Mouse (Mus musculus) embryo, embryonic 10 days (tissue): Measurements from ENCODE around the gene Ifrd2.
A peak's percentile ranks its signal among the peaks of the same experiment; 100 is the strongest.

Experiments
- DNase-seq: peaks from one replicate; pipeline ENCODE4 v3.0.0-alpha.2; 2015; ENCODE audit warnings: low spot score

Gene Ifrd2

DNA sequence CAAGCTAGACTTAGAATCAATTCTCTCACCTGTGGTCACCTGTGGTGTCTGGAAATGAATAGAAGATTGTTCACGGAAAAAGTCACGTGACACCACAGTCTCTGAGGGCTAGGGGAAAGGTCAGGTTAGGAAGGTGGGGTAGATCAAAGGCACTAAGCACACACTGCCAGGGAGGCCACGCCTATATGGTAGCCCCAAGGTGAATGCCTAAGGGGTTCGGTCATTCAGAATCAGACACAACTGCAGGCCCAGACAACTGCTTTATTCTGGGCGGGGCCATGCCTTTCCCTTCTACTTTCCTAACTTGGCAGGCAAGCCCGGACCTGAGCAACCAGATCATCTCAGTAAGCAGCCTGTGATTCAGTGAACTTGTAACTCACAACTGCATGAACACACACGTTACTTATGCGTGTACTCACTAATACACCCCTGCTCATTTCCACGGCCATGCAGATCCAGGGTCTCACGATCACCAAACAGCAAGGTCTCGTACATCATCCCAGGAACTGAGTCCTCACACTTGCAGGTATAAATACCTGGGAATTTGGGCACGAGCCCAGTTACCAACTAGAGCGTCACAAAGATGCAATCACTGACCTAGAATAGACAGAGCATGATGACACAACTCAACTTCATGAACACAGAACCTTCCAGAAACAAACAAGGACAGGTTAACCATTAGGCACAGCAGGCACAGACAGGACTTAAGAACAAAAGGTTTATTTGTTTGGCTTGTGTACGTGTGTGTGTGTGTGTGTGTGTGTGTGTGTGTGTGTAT lies 11.7 kb upstream of the Ifrd2 start:
- no peak for DNase-seq

DNA sequence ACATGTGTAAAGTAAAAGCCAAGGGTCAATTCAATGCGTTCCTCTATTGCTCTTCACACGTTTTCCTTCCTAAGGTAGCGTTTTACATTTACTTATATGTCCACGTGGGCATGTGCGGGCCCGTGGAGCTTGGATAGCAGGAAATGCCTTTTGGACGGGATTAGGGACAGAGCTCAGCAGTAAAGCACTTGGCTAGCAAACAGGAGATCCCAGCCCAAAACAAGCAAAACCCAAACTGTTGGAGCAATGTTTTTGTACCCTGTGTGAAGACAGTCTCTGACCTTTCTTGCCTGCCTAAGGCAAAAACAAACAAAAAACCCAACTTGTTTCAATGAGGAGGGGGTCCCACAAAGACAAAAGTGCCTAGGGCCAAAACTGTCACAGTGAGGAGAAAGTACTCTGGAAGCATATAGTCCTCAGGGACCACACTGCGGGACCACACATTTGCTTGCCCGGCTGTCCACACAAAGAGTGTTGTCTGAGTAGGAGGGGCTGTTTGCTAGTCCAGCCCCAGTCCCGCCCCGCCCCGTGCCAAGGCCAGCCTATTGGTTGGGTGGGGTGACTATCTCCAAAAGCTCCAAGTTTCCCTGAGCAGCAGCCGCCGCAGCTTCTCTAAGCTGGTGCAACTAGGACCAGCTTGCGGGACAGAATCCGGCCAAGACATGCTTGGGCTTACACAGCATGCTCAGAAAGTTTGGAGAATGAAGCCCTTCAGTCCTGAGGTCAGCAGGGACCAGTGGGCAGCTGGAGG lies 10.9 kb upstream of the Ifrd2 start, which contains the start of gene Hyal1:
TSS of gene Hyal1 (plus strand) at position 571 of the 751 bp plus-strand sequence.
- peak; percentile 86 for DNase-seq

DNA sequence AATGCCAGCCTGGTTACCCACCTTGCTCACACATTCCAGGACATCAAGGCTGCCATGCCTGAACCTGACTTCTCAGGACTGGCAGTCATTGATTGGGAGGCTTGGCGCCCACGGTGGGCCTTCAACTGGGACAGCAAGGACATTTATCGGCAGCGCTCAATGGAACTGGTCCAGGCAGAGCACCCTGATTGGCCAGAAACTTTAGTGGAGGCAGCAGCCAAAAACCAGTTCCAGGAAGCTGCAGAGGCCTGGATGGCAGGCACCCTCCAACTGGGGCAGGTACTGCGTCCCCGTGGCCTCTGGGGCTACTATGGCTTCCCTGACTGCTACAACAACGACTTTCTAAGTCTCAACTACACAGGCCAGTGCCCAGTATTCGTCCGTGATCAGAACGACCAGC lies 9.6 kb upstream of the Ifrd2 start:
- no peak for DNase-seq

DNA sequence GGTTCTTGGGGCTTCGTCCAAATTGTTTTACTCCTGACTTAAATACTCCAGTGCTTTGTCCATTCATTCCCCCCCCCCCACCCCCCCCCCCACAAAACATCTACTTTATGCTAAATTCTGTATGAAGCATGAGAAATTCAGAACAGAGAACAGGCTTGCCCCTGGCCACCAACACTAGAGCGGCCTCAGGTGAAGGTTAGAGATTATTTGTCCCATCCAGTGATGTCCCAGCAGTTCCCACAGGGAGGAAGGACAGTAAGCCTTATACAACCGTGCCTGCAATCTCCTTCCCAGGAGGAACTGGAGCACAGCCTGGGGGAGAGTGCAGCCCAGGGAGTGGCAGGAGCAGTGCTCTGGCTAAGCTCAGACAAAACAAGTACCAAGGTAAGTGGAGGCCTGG lies 8.9 kb upstream of the Ifrd2 start, which contains the start of gene Naa80:
TSS of gene Naa80 (plus strand) at position 301 of the 400 bp plus-strand sequence.
- DNase-seq, result no peak

DNA sequence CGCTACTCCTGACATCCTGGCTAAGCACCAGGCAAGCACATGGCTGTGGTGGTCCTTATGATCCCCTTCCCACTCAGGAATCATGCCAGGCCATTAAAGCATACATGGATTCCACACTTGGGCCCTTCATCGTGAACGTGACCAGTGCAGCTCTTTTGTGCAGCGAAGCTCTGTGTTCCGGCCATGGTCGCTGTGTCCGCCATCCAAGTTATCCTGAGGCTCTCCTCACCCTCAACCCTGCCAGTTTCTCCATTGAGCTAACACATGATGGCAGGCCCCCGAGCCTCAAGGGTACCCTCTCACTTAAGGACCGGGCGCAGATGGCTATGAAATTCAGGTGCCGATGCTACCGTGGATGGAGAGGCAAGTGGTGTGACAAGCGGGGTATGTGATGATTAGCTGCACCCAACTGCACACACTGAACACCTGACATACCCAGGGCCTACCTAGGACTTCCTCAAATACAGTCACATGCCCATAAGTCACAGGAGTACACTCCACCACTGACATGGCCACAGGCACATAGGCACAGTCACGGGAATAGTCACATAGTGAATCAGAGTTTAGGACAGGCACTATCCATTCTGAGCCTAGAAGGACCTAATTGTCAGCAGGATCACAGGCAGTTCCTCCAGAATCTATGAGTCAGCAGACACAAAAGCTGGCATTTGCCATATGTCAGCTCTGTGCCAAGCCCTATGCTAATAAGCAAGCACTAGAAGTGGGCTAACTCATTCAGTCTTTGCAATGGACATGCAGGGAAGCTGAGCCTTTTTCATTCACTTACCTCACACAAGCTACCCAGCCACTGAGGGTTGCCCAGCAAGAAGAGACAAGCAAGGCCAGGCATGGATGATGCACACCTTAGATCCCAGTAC lies 8.2 kb upstream of the Ifrd2 start:
- DNase-seq, result no peak

DNA sequence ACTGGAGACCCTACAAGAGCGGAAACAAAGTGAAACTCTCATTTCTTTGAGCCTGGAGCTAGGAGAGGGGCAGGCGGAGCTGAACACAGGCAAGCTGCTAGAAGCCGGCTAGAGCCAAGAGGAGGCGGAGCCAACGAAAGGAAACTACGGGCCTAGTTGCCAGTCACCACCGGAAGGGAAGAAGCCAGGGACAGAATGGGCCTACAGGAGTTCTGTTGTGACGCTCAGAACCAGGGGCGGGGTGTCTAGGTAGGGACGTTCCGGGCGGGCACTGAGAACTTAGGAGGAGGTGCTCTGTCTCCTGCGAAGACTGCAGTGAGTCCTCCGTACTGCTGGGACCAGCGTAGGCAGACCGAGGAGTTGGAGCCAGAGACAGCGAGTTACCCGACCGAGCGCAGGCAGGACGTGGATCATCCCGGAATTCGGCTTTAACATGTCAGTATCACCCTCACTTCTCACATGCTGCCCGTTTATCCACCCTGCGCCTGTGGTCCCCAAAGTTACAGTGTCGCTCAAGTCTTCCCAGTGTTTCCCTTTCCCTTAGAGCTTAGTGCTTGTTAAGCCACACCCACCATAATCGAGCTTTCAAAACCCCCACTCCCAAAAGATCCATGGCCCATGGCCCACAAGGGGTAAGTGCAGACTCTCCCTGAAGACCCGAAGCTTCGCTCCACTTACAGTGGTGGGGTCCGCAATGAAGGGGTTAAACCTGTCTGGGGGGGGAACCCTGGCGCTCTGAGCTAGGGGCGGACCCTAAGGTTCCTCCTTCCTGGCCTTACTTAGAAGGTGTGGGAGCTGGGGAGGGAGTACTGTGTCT lies 6.7 kb upstream of the Ifrd2 start, which contains the start of gene Hyal3:
TSS of gene Hyal3 (plus strand) at position 318 of the 817 bp plus-strand sequence.
- peak; percentile 93 for DNase-seq

DNA sequence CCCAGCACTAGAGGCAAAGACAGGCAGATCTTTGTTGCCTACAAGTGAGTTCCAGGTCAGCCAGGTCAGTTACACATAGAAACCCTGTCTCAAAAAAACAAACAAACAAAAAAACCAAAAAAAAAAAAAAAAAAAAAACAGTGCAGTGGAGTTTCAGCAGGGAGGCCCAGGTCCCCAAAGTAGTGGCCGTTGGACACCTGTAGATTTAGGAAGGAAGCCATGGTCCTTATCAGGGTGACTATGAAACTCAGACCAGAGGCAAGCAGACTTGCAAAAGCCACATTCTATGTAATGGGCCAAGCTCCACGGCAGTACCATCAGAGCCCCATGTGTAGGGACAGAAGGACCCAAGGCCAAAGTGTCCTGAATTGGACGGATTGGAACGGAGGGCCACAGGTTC lies 5.9 kb upstream of the Ifrd2 start:
- no peak for DNase-seq

DNA sequence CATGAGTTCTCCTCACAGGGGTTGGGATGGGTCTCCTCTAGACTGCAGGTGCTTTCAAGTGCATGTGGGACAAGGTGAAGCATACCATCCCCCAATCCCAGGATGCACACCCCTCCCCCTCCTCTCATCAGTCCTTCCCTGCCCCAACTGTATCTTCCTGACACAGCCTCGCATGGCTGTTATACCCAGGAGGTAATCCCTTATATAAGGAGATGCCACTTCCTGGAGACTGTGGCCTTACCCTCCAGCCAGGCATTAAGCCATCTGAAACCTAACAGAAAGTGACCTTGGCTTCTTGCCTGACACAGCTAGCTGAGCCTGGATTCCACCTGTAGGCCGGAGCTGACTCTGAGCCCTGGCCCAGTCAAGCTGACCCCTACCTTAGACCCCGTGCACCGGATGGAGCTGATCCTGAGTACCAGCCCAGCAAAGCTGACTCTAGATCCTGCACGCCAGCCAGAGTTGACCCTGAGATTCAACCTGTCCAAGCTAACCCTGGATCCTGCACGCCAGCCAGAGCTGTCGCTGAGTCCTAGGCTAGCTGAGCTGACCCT lies 4.9 kb upstream of the Ifrd2 start:
- DNase-seq, result no peak

DNA sequence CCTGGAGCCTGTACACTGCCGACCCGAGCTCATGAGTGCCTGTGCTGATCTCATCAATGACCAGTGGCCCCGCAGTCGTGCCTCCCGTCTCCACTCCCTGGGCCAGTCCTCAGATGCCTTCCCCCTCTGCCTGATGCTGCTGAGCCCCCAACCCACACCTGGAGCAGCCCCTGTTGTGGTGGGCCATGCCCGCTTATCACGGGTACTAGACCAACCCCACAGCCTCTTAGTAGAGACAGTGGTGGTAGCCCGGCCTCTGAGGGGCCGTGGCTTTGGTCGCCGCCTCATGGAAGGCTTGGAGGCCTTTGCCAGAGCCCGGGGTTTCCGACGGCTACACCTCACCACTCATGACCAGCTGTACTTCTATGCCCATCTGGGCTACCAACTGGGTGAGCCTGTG lies 4.3 kb upstream of the Ifrd2 start:
- no peak for DNase-seq

DNA sequence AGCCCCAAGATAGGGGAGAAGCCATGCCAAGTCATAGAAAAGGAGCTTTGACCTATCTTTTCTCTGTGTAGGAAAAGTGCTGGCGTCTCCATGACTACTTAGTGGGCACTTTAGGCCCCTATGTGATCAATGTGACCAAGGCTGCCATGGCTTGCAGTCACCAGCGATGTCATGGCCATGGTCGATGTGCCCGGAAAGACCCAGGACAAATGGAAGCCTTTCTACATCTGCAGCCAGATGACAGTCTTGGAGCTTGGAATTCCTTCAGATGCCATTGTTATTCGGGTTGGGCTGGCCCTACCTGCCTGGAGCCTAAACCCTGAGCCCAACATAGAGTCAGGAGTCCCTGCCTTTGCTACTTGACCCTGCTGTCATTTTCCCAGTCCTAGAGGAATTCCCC lies 938 bp upstream of the Ifrd2 start:
- DNase-seq, result no peak

DNA sequence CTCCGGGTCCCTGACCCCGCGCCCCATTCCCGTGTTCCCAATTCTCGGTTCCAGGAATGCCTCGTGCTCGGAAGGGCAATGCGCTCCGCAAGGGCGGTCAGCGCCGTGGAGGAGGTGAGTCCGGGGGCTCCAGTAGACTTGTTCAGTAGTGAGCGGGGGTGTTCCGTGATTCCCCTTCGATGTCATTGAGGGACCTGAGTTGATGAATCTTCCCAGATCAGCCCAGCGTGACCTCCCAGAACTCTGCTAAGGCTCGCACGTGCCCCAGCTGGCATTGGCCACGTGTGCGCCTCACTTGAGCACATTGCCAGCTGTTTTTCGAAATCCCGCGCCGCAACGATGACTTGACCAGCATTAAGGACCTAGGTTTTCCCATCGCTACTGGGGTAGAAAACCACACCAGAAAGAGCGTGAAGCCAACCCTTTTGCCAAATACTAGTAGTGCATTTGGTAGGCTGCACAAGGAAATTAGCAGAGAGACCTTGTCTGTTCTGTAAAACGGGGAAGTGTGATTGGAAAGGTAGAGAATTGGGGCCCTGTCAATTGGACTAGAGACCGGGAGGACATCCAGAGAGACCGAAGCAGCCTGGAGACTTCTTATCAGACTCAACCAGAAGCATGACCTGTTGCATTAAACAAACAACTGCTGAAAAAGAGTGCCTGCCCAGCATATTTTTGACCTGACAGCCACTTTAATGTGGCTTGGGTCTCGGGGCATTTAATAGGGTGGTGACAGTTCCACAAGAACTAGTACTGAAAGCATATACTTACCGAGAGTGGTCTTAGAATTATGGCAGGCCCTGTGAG lies 594 bp downstream of the Ifrd2 start:
- peak; percentile 80 for DNase-seq

DNA sequence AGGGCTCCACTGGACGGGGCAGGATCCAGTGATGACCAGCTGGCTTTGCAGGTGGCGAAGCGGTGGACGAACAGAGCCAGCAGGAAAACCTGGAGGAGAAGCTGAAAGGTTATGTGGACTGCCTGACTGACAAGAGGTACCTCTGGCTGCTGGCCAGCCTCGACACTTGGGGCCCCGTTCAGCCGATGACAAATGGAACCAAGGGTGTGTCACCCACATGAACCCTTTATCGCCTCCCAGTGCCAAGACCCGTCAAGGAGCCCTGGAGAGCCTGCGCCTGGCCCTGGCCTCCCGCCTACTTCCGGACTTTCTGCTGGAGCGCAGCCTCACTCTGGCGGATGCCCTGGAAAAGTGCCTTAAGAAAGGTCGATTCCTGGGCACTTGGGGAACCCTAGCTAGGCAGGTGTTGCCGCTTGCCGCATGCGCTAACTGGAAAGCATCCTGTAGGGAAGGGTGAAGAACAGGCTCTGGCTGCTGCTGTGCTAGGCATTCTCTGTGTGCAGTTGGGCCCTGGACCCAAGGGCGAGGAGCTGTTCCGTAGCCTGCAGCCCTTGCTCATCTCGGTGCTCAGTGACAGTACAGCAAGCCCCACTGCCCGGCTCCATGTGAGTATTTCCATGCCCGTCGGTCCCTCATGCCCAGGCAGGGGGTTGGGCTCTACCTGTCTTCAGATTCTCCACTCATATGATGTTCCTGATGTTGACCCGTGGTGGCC lies 2.8 kb downstream of the Ifrd2 start:
- DNase-seq, result no peak

DNA sequence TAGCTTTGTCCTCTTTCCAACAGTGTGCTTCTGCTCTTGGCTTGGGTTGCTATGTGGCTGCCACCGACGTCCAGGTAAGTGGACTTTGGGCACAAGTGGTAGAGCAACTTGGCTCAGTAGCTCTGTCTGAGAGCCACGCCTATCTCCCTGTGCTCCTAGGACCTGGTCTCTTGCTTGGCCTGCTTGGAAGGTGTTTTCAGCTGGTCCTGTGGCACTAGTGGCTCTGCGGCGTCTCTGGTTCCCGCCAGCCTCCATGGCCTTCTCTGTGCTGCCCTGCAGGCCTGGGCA lies 3.3 kb downstream of the Ifrd2 start:
- no peak for DNase-seq

DNA sequence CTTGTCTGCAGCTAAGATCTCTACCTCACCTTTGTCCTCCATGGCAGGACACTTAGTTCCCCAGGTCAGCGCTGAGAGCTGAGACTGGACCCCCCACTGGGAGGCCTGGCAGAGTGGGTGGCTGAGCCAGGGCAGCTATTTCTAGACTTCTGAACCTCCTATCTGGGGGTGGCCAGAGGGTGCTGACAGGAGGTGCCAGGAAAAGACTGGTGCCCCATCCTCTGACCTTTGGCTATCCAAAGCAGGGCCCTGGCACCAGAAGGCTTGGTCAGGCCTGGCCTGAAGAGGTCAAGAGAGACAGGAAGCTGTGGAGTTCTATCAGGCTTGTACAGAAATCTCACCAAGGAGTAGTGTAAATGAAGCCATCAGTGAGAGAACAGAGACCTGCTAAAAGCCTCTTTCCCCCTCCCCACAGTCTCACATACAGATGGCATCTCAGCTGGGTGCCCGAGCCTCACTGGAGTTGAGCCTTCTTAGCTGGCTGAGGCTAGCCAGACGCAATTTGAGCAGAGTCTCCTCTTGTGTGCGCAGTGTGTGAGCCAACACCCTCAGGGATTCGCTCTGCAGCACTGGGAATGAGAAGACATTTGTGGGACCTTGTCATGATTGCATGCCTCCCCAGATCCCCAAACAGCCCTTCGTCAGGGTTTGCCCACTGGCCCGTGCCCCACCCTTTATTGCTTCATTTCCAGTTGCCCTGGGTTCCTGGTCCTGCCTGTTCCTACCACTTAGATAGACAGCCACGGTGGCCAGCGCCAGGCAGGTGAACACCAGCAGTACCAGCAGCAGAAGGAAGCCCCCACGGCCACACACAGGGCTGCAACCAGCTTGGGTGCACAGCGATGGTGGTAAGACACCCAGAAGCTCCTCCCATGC lies 5.9 kb downstream of the Ifrd2 start:
- DNase-seq, result no peak

DNA sequence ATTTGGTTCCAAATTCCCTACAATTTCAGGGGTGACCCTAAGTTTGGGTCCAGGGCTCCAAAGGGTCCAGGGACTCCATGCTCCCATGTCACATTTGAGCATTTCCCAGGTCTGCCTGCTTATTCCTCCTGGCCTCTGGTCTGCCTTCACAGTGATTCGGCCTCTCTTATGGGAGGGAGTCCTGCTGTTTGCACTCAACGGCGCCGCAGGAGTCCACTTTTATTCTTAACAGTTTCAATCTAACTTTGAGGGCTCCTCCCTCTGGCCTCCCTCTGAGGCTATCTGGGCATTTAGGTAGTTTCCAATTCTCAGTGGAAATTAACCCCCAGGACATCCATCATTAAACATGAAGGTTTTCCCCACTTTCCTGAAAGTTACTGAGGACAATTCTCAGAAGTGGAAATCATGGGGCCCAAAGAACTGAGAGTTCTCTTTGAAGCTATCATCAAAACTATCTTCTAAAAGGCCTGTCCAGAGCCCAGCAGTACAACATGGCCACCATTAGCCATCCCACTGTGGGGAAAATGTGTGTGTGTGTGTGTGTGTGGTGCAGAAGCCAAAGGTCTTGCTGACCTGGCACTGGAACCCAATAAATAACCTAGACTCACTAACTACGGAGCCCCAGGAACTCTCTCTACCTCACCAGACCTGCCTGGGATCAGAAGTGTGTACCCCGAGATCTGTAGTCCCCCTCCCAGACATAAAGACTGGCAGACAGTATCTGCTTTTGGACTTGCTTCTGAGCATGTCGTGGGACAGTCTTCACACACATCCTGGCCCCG lies 7.0 kb downstream of the Ifrd2 start:
- no peak for DNase-seq

DNA sequence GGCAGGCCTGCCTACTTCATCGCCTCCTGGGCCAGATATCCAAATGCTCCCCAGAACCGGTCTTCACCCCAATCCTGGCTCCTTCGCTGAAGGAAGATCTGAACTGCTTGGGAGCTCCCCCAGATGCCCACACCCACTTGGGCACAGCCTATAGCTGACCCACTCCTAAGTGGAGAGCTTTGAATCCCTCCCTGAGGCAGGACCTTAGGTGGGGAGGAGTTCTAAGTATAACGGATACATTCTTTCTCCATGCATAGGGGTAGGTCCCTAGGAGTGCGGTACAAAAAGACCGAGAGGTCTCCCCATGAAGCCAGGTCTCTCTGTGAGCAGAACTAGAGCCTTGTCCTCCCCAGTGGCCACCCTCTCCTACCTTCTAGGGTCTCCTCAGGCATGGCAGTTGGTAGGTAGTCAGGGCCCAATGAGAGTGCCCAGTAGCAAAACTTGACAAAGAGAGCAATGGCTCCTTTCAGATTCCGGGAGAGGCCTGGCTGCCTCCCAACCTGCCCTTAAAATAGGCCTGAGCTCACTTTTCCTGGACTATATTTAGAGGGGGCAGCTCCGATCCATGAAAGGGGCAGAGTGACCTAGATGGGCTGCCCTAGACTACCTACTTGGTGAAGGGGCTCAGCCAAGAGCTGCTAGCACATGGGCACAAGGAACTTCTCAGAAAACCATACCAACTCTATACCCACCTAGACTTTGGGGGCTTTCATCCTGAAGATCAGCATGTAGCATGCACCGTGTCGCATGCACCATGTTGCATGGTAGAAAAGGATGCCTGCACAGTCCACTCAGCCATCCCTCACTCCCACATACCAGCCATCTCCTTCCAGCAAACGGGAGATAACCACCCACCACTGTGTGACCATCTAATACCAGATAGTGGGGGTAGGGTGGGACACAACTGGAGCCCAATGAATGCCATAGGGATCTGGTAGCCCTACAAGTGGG lies 9.5 kb downstream of the Ifrd2 start:
- no peak for DNase-seq

DNA sequence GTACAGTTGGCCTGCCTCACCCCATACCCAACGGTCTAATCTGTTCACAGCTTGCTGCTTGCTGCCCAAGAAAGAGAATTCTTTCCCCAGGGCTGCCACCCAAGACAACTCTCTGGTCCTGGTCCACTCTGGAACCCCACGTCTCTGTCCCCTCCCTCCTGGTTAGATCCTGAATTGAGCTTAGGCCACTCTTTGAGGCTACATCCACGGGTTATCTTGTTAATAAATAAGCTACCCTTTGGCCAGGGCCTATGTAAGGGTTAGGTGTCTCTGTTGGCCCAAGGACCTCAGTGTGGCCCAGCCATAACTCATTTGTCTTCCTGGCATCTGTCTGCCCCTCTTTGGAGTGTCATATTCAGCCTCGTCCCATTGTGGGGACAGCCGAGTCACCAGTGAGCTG lies 10.9 kb downstream of the Ifrd2 start:
- DNase-seq, result no peak
